Mouse (Mus musculus) adrenal gland, adult 2 months (tissue): ENCODE measurements around the gene Hspb2. TPM values are rescaled to one million over a fixed set of nuclear protein-coding genes. Genes with fewer than 3 reads are reported as not detected.

Experiments
- DNase-seq: peaks from one replicate; pipeline ENCODE4 v3.0.0; 2021
- polyA plus RNA-seq: library from polyadenylated mRNA; depleted of rRNA; stranded (reverse); fragments of >200 nt; gene quantifications from 2 replicates; pipeline ENCODE4 v1.2.3, GENCODE M21; 2012
- total RNA-seq, 2 experiments: library from RNA; stranded (reverse); gene quantifications; 2 replicates each; pipeline ENCODE4 v1.2.3; 2021

Hspb2 gene
- total and polyA plus RNA-seq, 3 experiments: 1.2 to 10.2 (median 3.6) TPM

DNA sequence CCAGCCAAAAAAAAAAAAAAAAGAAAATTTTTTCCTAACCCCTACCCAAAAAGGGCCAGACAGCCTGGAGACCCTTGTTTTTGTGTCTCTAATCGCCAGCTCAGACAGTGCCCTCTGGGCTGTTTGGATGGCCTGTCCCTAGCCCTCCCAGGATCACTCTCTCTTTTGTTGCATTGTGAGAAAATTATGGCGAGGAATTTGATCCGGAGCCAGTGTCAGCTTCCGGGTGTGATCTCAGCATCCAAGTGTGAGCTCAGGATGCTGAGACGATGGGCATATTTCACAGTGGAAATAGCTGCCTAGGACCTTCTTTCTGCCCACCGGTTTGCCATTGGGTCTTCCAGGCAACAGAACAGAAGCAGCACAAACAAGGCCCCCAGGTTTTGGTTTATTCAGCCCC lies 1.4 kb downstream of the Hspb2 start:
- DNase-seq: no peak

DNA sequence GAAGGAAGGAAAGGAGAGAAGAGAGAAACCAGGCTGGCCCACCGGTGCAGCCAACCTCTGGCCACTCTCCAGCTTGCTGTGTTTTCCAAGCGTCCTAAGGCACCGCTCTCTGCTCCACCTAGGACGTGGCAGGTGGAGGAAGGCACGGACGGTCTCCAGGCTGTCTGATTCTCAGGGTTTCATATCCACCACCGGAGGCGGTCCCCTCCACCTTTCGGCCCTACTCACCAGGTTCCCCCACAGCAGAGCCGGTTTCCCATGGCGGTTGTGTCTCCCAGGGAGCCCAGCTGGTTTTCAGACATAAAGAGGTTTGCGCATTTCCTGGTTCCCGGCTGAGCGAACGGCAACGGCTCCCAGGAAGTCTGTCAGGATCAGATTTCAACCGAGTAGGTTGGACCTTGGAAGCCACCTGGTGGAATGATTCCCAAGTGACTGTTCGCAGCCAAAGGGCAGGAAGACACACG lies 5.9 kb downstream of the Hspb2 start, which contains the start of gene 2310030G06Rik:
TSS of gene 2310030G06Rik (minus strand) at position 323 of the 464 bp plus-strand sequence.
- peak; percentile 55 for DNase-seq

DNA sequence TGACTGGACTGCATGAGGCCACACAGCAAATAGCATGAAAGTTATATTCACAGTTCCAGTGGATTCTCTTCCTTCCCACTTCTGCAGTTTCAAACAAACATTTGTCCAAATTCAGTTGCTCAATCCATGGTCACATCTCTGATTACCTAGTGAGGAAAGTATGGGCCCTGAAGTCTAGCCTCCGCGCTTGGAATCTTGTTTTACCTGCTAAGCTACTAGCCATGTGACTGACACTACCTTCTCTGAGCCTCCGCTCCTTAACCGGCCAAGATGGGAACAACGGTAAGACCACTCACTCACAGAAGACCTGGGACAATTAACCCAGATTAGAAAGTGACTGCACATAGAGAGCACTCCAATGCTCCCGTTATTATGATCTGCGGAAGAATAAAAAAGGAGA lies 6.3 kb downstream of the Hspb2 start:
- no peak for DNase-seq

DNA sequence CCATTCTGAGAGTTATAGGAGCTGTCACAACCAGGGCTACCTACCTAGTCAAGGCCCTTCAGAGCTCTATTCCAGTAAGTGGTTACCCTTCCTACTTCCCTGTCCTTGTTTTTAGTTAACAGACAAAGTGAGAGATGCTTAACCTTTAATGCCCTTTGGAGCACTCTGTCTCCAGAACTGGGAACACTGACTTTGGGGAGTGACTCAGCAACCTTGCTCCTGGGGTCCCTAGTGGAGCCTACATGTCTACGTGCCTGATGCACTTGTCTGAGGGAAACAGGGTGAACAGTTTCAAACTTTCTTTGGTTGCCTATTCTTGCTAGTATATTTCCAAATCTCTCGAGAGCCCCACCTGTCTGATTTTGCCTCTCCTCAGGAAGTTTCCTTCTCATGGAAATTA lies 9.4 kb downstream of the Hspb2 start:
- no peak for DNase-seq

DNA sequence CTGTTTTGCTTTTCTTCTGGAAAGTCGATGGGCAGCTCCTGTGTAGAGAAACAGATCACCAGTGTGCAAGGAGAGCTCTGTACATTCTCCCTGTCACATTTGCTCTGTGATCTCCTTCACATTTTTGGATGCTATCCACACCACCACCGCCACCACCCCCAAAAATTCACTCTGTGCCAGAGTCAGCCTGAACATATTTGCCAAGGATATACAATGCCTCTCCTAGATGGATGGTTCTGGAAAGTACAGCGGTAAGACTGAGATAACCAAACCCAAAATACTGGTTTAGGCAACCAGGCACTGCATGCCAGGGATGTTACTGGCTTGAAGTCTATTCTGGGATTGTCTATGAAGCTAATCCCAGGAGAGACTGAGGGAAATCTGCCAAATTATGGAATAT lies 9.9 kb downstream of the Hspb2 start:
- DNase-seq: no peak

DNA sequence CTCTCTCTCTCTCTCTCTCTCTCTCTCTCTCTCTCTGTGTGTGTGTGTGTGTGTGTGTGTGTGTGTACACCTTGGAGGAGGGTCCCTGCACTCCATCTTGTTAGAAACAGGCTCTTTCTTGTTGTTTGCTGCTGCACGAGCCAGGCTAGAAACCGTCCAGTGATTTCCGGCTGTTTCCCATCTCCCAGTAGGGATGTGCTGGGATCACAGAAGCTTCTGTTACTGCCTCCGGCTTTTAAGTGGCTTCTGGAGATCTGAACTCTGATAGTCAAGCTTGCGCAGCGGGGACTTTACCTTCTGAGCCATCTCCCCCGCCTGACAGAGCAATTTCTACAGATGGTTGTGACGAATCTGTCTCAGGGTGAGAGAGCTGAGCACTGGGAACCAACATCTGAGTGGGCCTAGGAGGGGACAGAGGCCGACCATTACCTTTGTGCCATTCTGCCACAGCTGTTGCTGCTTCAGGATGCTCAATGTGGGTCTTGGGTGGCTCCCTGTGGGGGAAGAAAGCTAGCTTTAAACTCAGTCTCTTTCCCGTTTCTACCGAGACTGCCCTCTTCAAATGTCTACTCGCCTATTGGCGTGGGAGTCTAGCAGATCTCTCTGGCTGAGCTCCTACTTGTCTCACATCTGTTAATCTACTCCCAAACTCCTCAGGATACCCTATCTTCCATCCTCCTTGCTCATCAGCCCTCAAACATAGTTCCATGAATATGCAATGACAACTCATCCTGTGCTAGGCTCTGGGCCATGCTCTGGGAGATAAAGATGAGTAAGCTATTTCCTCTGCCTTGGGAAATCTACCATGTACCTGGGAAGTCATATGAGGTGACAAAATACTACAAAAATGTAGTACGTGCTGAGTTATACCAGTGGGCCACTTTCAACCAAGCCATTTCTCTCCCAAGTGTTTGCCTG lies 11.0 kb downstream of the Hspb2 start:
- DNase-seq: no peak

DNA sequence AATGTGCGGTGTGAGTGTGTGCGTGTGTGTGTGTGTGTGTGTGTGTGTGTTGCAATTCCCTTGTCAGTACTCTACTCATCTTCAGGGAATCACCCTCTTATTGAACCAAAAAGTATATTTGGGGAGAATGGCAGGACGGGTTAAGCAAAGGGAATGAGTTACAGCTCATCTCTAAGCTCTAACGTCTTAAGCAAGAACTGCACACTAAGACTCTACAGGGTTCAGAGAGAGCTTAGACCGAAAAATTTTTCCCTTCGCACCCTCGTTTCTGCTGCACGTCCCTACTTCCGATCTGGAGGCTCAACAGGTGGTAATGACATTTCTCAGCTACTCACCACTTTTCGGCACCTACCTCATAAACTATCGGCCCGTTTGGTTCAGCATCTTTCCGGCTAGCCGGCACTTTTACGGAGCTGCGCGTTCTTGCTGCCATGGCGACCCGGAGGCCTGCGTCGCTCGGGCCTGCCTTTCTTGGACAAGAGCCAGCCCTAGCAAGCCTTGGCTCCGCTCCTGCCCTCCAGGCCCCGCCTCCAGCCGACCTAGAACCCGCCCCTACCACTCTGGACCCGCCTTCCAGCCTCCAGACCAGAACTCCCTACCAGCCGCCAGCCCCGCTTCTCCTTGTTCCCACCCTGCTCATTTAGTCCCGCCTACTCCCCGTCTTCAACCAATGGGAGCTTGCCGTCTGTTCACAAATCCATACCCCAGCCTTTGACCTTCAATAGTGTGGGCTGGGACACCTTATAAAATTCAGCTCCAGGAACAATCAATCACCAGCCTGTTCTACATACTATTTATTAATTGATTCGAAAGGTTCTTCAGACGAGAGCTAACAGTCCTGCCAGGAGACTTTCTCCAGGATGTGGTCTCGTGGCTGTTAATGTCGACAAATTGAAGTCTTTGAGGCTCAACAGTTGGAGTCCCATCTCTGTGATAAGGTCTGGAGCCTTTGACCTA lies 13.0 kb downstream of the Hspb2 start, which contains the start of gene Dixdc1:
TSS of gene Dixdc1 (minus strand) at position 604 of the 957 bp plus-strand sequence.
- DNase-seq: peak; percentile 97

DNA sequence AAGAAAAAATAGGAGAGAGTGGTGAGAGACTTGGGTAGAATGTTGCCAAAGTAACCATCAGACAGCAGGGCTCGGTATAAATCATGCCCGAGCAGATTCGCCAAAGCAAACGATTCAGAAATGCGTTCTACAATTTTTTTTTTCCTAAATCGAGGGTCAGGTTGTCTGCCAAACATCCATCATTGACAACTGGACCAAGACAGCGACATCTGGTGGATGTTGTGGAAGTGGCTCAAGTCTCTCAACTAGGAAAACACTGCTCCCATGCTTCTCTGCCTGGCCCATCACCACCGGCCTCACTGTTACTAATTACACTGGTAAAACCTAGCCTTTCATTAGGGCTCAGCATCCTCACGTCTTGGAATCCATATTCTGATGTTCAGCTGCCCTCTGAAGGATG lies 17.2 kb downstream of the Hspb2 start:
- peak; percentile 56 for DNase-seq

DNA sequence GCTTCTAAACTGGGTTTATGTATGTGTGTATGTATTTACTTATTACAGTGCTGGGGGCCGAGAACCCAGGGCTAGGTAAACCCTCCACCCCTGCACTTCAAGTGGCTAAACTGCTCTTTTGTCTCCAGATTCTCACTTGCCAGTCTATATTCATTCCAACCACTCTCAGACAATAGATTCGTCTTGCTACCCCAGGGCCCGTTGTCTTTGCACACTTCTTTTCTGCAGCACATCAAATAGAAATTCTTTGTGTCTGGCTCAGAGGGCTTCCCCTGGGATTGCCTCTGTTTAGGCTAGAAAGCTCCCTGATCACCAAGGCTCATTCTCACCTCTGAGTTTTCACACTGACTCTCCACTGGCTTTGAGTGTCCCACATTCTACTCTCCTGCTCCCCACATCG lies 19.6 kb downstream of the Hspb2 start:
- no peak for DNase-seq

DNA sequence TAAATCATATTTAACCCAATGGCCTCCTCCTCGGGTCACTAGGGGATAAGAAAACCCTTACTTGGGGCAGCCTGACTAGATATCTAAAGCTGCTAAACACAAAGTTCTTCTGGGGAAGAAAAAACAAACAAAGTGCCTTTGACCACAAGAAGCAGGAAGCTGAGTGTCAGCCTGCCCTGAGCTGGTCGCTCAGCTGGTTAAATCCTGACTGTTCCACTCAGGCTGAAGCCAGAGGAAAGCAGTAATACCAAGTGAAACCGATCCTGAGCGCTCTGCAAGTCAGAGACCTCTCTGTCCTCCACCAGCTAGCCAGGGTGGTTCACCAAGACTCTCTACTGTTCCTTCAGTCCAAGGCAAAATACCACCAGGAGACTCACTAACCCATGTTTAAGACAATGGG lies 22.6 kb downstream of the Hspb2 start:
- DNase-seq: no peak

DNA sequence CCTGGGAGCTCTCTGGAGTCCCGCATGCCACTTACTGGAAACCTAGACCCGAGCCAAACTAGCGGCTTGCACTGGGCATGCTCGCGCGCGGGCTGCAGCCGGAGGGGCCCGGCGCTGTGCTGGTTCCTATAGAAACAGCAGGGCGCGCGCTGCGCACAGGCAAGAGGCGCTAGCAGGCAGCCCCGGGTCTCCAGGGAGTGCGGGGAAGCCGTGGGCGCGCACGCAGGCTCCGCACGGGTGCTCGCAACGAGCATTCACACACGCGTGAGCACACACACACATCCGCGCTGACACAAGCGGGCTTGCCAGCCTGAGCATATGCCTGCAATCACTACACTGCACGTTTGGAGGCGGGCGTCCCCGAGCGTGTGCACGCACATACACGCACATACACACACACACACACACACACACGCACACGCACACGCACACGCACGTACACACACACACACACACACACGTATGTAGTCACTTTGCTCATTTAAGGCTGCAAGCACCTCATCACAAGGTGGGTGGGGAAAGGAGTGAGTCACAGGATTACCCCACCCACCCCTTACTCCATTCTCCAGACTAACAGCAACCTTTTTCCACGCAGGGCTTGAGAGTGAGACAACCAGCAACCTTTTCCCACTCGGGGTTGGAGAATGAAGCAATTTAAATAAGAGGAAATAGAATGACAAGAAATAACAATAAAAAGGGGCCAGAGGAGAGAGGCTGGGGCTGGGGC lies 24.1 kb downstream of the Hspb2 start:
- DNase-seq: peak; percentile 81

DNA sequence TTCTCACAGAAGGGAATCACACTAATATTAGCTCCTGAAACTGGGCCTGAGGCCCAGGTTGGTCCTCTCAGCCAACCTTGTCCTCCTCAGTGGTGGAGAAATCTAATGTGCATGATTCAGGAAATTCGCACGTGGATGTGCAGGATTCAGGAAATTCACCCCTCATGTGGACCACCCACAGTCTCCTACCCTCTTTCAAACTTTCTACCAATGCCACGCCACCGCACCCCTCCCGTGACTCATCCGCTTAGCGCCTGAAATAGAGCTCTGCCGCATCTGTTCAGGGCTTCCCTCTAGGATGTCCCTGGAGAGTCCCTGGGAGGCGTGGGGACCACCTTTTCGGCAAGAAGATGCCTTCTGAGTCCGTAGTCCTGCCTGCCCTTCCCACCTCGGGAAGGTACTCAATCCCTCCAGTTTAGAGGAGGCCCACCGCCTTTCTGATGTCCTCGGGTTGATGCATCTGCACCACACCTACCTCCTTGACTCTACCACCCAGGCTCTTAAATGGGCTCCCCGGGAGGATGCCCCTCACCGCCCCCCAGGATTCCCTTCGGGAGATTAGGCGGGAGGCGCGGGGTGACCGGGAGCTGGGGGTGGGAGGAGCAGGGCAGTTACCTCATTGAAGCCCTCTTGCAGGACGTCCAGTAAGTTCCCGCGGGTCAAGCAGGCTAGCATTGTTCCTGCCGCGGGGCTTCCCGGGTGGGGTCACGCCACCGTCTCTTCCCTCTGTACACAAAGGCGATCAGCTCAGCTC lies 24.8 kb downstream of the Hspb2 start:
- DNase-seq: peak; percentile 44

DNA sequence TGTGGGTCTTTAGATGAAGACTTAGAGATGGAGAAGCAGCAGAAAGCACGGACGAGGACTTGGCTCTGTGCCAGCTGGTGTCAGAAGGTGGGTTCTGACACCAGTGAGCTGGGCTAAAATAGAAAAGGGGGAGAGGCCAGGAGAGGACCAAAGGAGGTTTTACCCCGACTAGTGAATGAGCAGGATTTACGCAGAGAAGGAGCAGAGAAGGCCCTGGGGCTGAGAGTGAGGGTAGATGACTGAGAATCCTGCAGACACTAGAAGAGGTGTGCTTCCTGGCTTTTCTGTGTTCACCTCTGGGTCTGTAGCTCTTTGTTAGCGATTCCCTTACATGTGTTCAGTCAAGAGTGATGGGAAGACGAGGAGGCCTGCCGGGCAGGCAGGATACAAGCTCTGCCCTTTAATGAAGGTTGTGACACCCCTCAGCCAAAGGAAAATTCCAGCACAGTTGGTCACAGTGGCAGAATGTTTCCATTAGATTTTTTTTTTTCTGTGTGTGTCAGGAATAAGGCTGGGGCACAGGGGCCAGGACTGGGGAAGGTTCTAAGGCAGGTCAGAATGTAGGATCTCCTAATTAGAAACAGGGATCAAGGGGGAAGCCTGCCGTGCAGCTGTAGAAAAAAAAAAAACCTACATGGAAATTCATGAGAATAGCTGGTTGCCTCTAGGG lies 26.1 kb downstream of the Hspb2 start:
- DNase-seq: no peak

DNA sequence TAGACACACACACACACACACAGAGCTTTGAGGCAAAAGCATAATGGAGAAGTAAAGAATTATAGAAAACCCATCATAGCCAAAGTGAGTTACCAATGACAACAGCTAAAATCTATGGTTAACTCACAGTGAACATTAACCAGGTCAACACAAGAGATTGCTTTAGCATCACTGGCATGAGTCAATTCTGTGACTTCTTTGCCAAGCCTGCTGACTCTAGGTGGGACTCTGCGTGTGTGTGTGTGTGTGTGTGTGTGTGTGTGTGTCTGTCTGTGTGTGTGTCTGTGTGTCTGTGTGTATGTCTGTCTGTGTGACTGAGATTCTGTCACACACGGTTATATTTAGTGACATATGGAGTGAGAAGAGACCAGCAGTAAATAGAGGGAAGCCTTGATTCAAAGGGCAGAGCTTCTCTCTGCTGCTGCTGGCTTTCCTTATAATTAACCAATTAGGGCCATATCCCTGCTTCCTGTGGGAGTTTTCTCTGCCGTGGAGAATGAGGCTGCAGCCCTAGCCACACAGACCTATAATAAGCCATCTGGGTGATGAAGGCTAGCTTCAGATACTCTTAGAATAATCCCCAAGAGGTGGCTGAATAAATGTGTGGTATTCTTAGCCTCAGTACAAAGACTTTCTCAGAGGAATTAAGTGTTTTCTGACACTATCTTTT lies 27.4 kb downstream of the Hspb2 start:
- DNase-seq: no peak

DNA sequence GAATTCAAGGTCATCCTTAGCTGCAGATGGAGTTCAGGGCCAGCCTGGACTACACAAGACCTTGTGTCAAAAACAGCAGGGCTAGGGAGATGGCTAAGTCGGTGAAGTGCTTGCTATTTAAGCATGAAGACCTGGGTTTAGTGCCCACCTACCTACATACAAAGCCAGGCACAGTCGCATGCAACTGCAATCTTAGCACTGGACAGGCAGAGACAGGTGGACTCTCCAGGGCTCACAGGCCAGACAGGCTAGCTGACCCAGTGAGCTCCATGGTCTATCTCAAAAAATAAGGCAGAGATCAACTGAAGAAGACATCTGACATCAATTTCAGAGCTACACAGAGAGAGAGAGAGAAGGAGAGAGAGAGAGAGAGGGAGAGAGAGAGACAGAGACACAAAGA lies 28.0 kb downstream of the Hspb2 start:
- no peak for DNase-seq

DNA sequence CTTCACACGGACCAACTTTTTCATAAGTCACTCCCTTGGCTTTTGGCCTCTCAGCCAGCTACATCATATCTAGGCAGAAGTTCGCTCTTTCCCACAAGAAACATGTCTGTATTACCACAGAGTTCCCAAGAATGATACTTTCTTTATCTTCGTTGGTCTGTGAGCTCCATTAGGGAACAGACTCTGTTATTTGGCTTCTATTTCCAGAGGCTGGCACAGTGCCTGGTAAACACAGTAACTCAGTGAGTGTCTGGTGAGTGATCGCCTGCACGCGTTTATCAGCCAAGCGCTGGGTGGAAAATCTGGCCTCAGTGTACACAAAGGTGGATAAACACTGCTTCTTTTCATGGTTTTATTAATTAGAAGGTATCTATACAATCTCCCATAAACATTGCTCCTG lies 28.7 kb downstream of the Hspb2 start:
- DNase-seq: peak; percentile 84

DNA sequence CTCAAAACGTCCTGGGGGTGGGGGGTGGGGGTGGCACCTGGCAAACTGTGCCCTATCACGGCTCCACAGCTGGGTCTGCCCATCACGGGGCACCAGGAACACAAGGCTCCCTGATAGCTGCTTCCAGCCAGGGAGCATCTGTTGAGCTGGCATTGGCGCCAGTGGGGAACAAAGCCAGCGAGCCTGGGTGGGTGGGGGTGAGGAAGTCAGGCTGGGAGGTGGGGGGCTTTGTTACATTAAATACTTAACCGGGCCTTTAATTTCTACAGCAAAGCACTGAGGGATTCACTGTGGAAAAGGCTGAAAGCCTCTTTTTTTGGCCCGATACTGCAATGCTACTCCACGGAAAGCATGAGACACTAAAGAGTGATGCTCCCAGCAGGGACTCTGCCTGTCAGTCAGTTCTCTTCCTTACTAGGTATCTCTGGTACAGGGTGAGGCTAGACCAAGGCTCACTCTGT lies 29.7 kb downstream of the Hspb2 start:
- no peak for DNase-seq

DNA sequence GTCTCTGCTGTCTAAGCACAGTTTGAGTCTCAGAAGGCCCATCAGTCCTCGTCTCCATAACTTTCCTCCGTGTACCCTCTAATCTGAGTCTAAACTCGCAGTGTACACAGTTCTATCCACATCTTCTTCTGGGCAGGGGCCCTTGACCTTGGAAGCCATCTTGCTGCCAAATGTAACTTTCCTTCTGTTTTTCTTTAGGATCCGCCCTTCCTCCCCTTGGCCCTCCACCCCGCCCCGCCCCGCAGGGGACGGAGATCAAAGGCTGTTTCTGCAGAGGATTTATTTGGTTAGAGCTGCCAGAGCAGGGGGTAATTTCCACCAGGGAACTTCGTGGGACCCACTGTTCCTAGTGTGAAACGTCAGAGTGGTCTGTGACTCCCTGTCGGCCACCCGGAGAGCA lies 31.1 kb downstream of the Hspb2 start:
- peak; percentile 52 for DNase-seq

DNA sequence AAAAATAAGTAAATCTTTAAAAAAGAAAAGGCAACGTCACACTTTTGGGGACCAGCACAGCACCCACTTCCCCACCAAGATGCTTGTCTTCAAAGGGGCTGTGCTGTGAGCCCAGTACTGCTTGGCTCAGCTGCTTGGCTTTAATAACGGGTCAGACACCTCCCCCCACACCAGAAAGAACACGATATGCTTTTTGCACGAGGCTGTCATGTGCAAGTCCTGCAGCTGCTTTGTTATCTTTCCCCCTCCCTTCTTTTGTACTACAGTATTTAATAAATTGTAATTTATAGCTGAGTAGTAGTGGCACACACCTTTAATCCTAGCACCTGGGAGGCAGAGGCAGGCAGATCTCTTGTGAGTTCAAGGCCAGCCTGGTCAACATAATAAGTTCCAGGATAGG lies 33.3 kb downstream of the Hspb2 start:
- DNase-seq: no peak

DNA sequence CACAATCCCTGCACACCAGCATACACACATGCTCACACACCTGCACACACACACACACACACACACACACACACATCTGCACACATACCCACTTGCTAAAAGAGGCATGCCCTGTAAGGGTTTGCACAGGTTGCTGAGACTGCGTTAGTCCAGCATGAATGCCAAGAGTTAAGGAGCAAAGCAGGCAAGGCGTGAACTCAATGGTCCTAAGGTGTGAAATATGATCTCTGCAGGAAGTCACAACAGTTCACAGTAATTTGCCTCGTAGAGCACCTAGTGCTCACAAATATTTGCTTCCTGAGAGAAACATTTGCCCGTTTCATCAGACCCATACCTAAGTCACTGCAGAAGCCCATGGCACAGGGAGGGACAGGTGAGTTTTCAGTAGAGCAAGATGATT lies 38.0 kb downstream of the Hspb2 start:
- DNase-seq: no peak
